Mouse (Mus musculus): ENCODE data around the gene Gm10277. TPM values are rescaled to one million over a fixed set of nuclear protein-coding genes. Genes with fewer than 3 reads are reported as not detected.

Gene Gm10277
- polyA plus RNA-seq, 1 experiment from 2014 or later, result 1.4 TPM

Other genes with a start within 250 kb of the Gm10277 start
- gene Taok1, start 179.9 kb downstream of the Gm10277 start, polyA plus RNA-seq (2015; fragmentation: Nextera tagmentation; extraction: Ambion mirVana), result 11.5 and 12.1 TPM in 2 replicates
- 3.4 and 4.2 TPM in 2 replicates for gene Nufip2, start 101.6 kb downstream of the Gm10277 start, polyA plus RNA-seq (2015; fragmentation: Nextera tagmentation; extraction: Ambion mirVana)
- gene Cryba1, start 62.5 kb downstream of the Gm10277 start, polyA plus RNA-seq (2015; fragmentation: Nextera tagmentation; extraction: Ambion mirVana), result not detected in 2 replicates
- 44.9 and 46.0 TPM in 2 replicates for gene Myo18a, start 24.5 kb downstream of the Gm10277 start, polyA plus RNA-seq (2015; fragmentation: Nextera tagmentation; extraction: Ambion mirVana)
- gene Pipox, start 106.3 kb upstream of the Gm10277 start, polyA plus RNA-seq (2015; fragmentation: Nextera tagmentation; extraction: Ambion mirVana), result 20.8 and 23.5 TPM in 2 replicates
- 2.0 and 2.3 TPM in 2 replicates for gene Sez6, start 143.1 kb upstream of the Gm10277 start, polyA plus RNA-seq (2015; fragmentation: Nextera tagmentation; extraction: Ambion mirVana)
- gene Phf12, start 195.0 kb upstream of the Gm10277 start, polyA plus RNA-seq (2015; fragmentation: Nextera tagmentation; extraction: Ambion mirVana), result 10.9 and 11.5 TPM in 2 replicates
- 12.1 and 13.8 TPM in 2 replicates for gene Dhrs13, start 244.5 kb upstream of the Gm10277 start, polyA plus RNA-seq (2015; fragmentation: Nextera tagmentation; extraction: Ambion mirVana)

All from stomach, embryonic 16.5 days (tissue).